Mouse (Mus musculus) cortical plate, adult 2 months (tissue): ENCODE measurements around the gene Ap2a2.

ENCODE experiments used
- CTCF ChIP-seq: fragments of 200-500 bp; IDR thresholded peaks from 2 replicates; pipeline ENCODE4 v1.5.1; 2011; ENCODE audit warnings: mild to moderate bottlenecking, control low read depth, low read length; ENCODE audit not compliant: insufficient read depth; ENCODE audit errors: extremely low read depth
- POLR2A ChIP-seq: fragments of 200-500 bp; IDR thresholded peaks from 2 replicates; pipeline ENCODE4 v1.6.1; 2011; ENCODE audit warnings: mild to moderate bottlenecking, low read length, control low read depth; ENCODE audit not compliant: insufficient read depth; ENCODE audit errors: extremely low read depth

GRCm38 (mm10) chr7:141588890-141589289 is 26.9 kb downstream of the Ap2a2 start:
- TF ChIP-seq POLR2A (no peak), CTCF (no peak)
